22 mouse cellular contexts compared by ENCODE assay signal in genomic region chr7:19337122-19337521, GRCm38 (mm10). TPM values are rescaled to one million over a fixed set of nuclear protein-coding genes. Genes with fewer than 3 reads are reported as not detected.
DNase-seq lines count a peak whose midpoint lies in the region; ATAC-seq and TF ChIP-seq lines count a peak whose summit lies in the region.
"Had no signal": no experiment of that assay in that cellular context is flagged by ENCODE, and none has a peak within 500 bp of the region (broad histone marks: within the 10 kb centered on the region; RNA-seq: fewer than 3 reads in every experiment).

No protein-coding gene starts in this region.

- TF ChIP-seq CTCF in left cerebral cortex, adult 2 months (IDR thresholded peaks at IDR 0.05), result no peak

- H3K9ac ChIP-seq in forebrain, embryonic 11.5 days (ENCODE audit: low read length), result no peak overlapping the region
- H3K9ac ChIP-seq in forebrain, embryonic 12.5 days, result no peak overlapping the region
- no peak overlapping the region for H3K9ac ChIP-seq in heart, embryonic 11.5 days (ENCODE audit: low read depth, low read length)
- H3K9ac ChIP-seq: embryonic facial prominence, embryonic 13.5 days; limb, embryonic 12.5 days; liver, embryonic 12.5 days had no signal

- H3K4me3 ChIP-seq in forebrain, embryonic 11.5 days (ENCODE audit: low read depth, low read length), result no peak overlapping the region
- H3K4me3 ChIP-seq in forebrain, embryonic 12.5 days (replicated peaks), result no peak overlapping the region
- H3K4me3 ChIP-seq in heart, embryonic 11.5 days (ENCODE audit: low read depth, low read length), result no peak overlapping the region
- H3K4me3 ChIP-seq in left cerebral cortex, adult 2 months, result no peak overlapping the region
- H3K4me3 ChIP-seq: embryonic facial prominence, embryonic 13.5 days; hindbrain, embryonic 10.5 days; limb, embryonic 12.5 days; liver, embryonic 12.5 days had no signal

- intact Hi-C loops in left cerebral cortex, adult 2 months (cut with DNase I), result no loop called here

- H3K36me3 ChIP-seq in forebrain, embryonic 11.5 days (ENCODE audit: control insufficient read depth, insufficient read depth, low read length), result no peaks in the 10 kb centered on the region
- H3K36me3 ChIP-seq in forebrain, embryonic 12.5 days (replicated peaks), result no peaks in the 10 kb centered on the region
- H3K36me3 ChIP-seq in heart, embryonic 11.5 days (ENCODE audit: control insufficient read depth, insufficient read depth, low read length), result no peaks in the 10 kb centered on the region
- H3K36me3 ChIP-seq: embryonic facial prominence, embryonic 13.5 days; hindbrain, embryonic 10.5 days; limb, embryonic 12.5 days; liver, embryonic 12.5 days had no signal

- no peaks in the 10 kb centered on the region for H3K4me1 ChIP-seq in forebrain, embryonic 11.5 days (replicated peaks; ENCODE audit: control insufficient read depth, insufficient read depth, low read length)
- H3K4me1 ChIP-seq in forebrain, embryonic 12.5 days, result peaks cover 9% of the 10 kb centered on the region
- peaks cover 24% of the 10 kb centered on the region for H3K4me1 ChIP-seq in heart, embryonic 11.5 days (ENCODE audit: control insufficient read depth, insufficient read depth, low read length)

- peaks cover 5% of the 10 kb centered on the region; the same call in 1 of the 2 replicates for H3K27me3 ChIP-seq in forebrain, embryonic 11.5 days (ENCODE audit: control insufficient read depth, insufficient read depth, low read length)
- H3K27me3 ChIP-seq in forebrain, embryonic 12.5 days, result peaks cover 23% of the 10 kb centered on the region
- peaks cover 3% of the 10 kb centered on the region; the same call in 1 of the 2 replicates for H3K27me3 ChIP-seq in heart, embryonic 11.5 days (ENCODE audit: control insufficient read depth, insufficient read depth, low read length)

- DNase-seq in forebrain, embryonic 11.5 days (ENCODE audit: low spot score), result peak; percentile 31
- DNase-seq in heart, adult 8-10 months (ENCODE audit: low spot score), result no peak
- no peak for DNase-seq in left cerebral cortex, adult 2 months (ENCODE audit: extremely low spot score in 1 of 2, low spot score in 2 of 2)
- DNase-seq in left cerebral cortex, adult 11 months (ENCODE audit: low spot score), result no peak
- DNase-seq in adrenal gland, adult 18-20 months (ENCODE audit: low spot score in 2 of 2), result no peak
- DNase-seq: adrenal gland, postnatal 10 days; cerebellum, adult 11 months; cerebellum, postnatal 10 days; gastrocnemius, postnatal 25 days; kidney, adult 11 months; lung, adult 2 months; retina, postnatal 1 day; thymus, postnatal 14 days had no signal

- H3K9me3 ChIP-seq in forebrain, embryonic 11.5 days (ENCODE audit: control insufficient read depth, low read length), result no peaks in the 10 kb centered on the region
- no peaks in the 10 kb centered on the region for H3K9me3 ChIP-seq in forebrain, embryonic 12.5 days
- no peaks in the 10 kb centered on the region for H3K9me3 ChIP-seq in heart, embryonic 11.5 days (replicated peaks; ENCODE audit: control insufficient read depth, low read length)
- H3K9me3 ChIP-seq: embryonic facial prominence, embryonic 13.5 days; hindbrain, embryonic 10.5 days; limb, embryonic 12.5 days; liver, embryonic 12.5 days had no signal

- WGBS in forebrain, embryonic 11.5 days, result 70% methylated on average over 10 of the region's 10 CpGs
- WGBS in forebrain, embryonic 12.5 days, result 71% methylated on average over 10 of the region's 10 CpGs
- 50% methylated on average over 10 of the region's 10 CpGs for WGBS in heart, embryonic 11.5 days (ENCODE audit: insufficient replicate concordance)

- no peak overlapping the region for H3K4me2 ChIP-seq in forebrain, embryonic 11.5 days (ENCODE audit: low read depth, low read length, severe bottlenecking)
- no peak overlapping the region for H3K4me2 ChIP-seq in forebrain, embryonic 12.5 days
- H3K4me2 ChIP-seq in heart, embryonic 11.5 days, result no peak overlapping the region
- H3K4me2 ChIP-seq: embryonic facial prominence, embryonic 13.5 days; limb, embryonic 12.5 days; liver, embryonic 12.5 days had no signal

- no peak for ATAC-seq in forebrain, embryonic 11.5 days (replicated peaks; ENCODE audit: low FRiP score)
- no peak for ATAC-seq in forebrain, embryonic 12.5 days (ENCODE audit: low FRiP score)
- ATAC-seq in heart, embryonic 11.5 days (replicated peaks; ENCODE audit: insufficient number of reproducible peaks, low FRiP score, low TSS enrichment), result no peak
- no peak for ATAC-seq in cerebellum, adult (ENCODE audit: insufficient number of reproducible peaks, low FRiP score, low TSS enrichment)
- ATAC-seq: forebrain, embryonic 16.5 days; hindbrain, postnatal 0 days; liver, embryonic 12.5 days had no signal

- H3K27ac ChIP-seq in forebrain, embryonic 11.5 days (ENCODE audit: low read depth, low read length), result no peak overlapping the region
- H3K27ac ChIP-seq in forebrain, embryonic 12.5 days, result no peak overlapping the region
- H3K27ac ChIP-seq in heart, embryonic 11.5 days (ENCODE audit: low read depth, low read length), result peak overlapping the region; percentile 29; the same call in 1 of the 2 replicates
- H3K27ac ChIP-seq in left cerebral cortex, adult 2 months, result peak overlapping the region; percentile 73
- H3K27ac ChIP-seq: embryonic facial prominence, embryonic 13.5 days; hindbrain, embryonic 10.5 days; hindbrain, postnatal 0 days; limb, embryonic 12.5 days; liver, embryonic 12.5 days had no signal

RNA-seq across cellular contexts. Expression of gene Ercc1, which starts 7.5 kb away (rescaled TPM):
- polyA plus RNA-seq in forebrain, embryonic 11.5 days (2014; fragmentation: Nextera tagmentation; extraction: Ambion mirVana), result 94.4 and 100 TPM in 2 replicates
- polyA plus RNA-seq in forebrain, embryonic 12.5 days (2016; fragmentation: Nextera tagmentation; extraction: Ambion mirVana), result 89.7 and 100 TPM in 2 replicates
- polyA plus RNA-seq in heart, embryonic 11.5 days (2014; fragmentation: Nextera tagmentation; extraction: Ambion mirVana), result 72.5 and 74.5 TPM in 2 replicates
- 10 to 100 TPM; 39.8 to 46.9 (median 44.4) TPM for total RNA-seq in heart, adult 8-10 months (2022)
- total RNA-seq in left cerebral cortex, adult 2 months (2021), result 10 to 100 TPM; 48.9 to 51.8 TPM
- total RNA-seq in adrenal gland, adult 18-20 months (2021), result 10 to 100 TPM; 31.2 to 41.0 TPM

RNA-seq across cellular contexts. Expression of gene Cd3eap, which starts 22.2 kb away (rescaled TPM):
- polyA plus RNA-seq in forebrain, embryonic 11.5 days (2014; fragmentation: Nextera tagmentation; extraction: Ambion mirVana), result 23.2 and 24.0 TPM in 2 replicates
- polyA plus RNA-seq in forebrain, embryonic 12.5 days (2016; fragmentation: Nextera tagmentation; extraction: Ambion mirVana), result 24.7 and 24.8 TPM in 2 replicates
- polyA plus RNA-seq in heart, embryonic 11.5 days (2014; fragmentation: Nextera tagmentation; extraction: Ambion mirVana), result 17.6 and 18.9 TPM in 2 replicates
- total RNA-seq in heart, adult 8-10 months (2022), result 10 to 100 TPM in 1 of 4 experiments, 1 to 10 TPM in 3; 8.8 to 12.7 (median 9.4) TPM
- 10 to 100 TPM; 17.0 to 17.8 TPM for total RNA-seq in left cerebral cortex, adult 2 months (2021)
- total RNA-seq in adrenal gland, adult 18-20 months (2021), result 10 to 100 TPM; 13.3 to 13.7 TPM

RNA-seq across cellular contexts. Expression of gene Ppp1r13l, which starts 22.4 kb away (rescaled TPM):
- polyA plus RNA-seq in forebrain, embryonic 11.5 days (2014; fragmentation: Nextera tagmentation; extraction: Ambion mirVana), result 5.8 and 6.4 TPM in 2 replicates
- 4.8 and 5.3 TPM in 2 replicates for polyA plus RNA-seq in forebrain, embryonic 12.5 days (2016; fragmentation: Nextera tagmentation; extraction: Ambion mirVana)
- polyA plus RNA-seq in heart, embryonic 11.5 days (2014; fragmentation: Nextera tagmentation; extraction: Ambion mirVana), result 12.4 and 17.6 TPM in 2 replicates
- total RNA-seq in heart, adult 8-10 months (2022), result 10 to 100 TPM; 31.6 to 66.7 (median 47.6) TPM
- total RNA-seq in left cerebral cortex, adult 2 months (2021), result 1 to 10 TPM; 7.7 to 7.8 TPM
- total RNA-seq in adrenal gland, adult 18-20 months (2021), result 1 to 10 TPM; 5.9 to 6.7 TPM

RNA-seq across cellular contexts. Expression of gene Fosb, which starts 27.3 kb away (rescaled TPM):
- polyA plus RNA-seq in forebrain, embryonic 11.5 days (2014; fragmentation: Nextera tagmentation; extraction: Ambion mirVana), result not detected in 2 replicates
- 0.24 TPM in 1 of 2 replicates, not detected in the other for polyA plus RNA-seq in forebrain, embryonic 12.5 days (2016; fragmentation: Nextera tagmentation; extraction: Ambion mirVana)
- 0.11 and 0.17 TPM in 2 replicates for polyA plus RNA-seq in heart, embryonic 11.5 days (2014; fragmentation: Nextera tagmentation; extraction: Ambion mirVana)
- 1 to 10 TPM; 1.2 to 9.8 (median 5.1) TPM for total RNA-seq in heart, adult 8-10 months (2022)
- total RNA-seq in left cerebral cortex, adult 2 months (2021), result 10 to 100 TPM; 27.0 to 59.5 TPM
- 10 to 100 TPM; 15.9 to 23.2 TPM for total RNA-seq in adrenal gland, adult 18-20 months (2021)
- polyA plus RNA-seq: hindbrain, embryonic 10.5 days had no signal

RNA-seq across cellular contexts. Expression of gene Ercc2, which starts 44.7 kb away (rescaled TPM):
- 18.2 and 25.2 TPM in 2 replicates for polyA plus RNA-seq in forebrain, embryonic 11.5 days (2014; fragmentation: Nextera tagmentation; extraction: Ambion mirVana)
- polyA plus RNA-seq in forebrain, embryonic 12.5 days (2016; fragmentation: Nextera tagmentation; extraction: Ambion mirVana), result 23.3 and 23.7 TPM in 2 replicates
- 6.1 and 6.6 TPM in 2 replicates for polyA plus RNA-seq in heart, embryonic 11.5 days (2014; fragmentation: Nextera tagmentation; extraction: Ambion mirVana)
- 10 to 100 TPM; 11.2 to 14.5 (median 13.2) TPM for total RNA-seq in heart, adult 8-10 months (2022)
- 10 to 100 TPM; 37.2 TPM for total RNA-seq in left cerebral cortex, adult 2 months (2021)
- total RNA-seq in adrenal gland, adult 18-20 months (2021), result 10 to 100 TPM; 27.1 to 30.9 TPM

Comparison
In these comparisons a context has a peak if more than half of its experiments do, and no peak if none do; other contexts are left out.
1. H3K27ac ChIP-seq: peak in heart, embryonic 11.5 days (single experiment) and left cerebral cortex, adult 2 months (single experiment); none in forebrain, embryonic 11.5 days (single experiment) and forebrain, embryonic 12.5 days (single experiment).